Mouse (Mus musculus) kidney, adult 2 months (tissue): ENCODE results near the gene Asrgl1.

Experiments
- CTCF ChIP-seq: fragments of 200-500 bp; conservative IDR thresholded peaks from 2 replicates; pipeline ENCODE4 v1.5.1; 2011; ENCODE audit warnings: low read depth, mild to moderate bottlenecking, control low read depth, low read length, moderate library complexity, mixed read lengths; ENCODE audit not compliant: insufficient read depth, insufficient read length
- POLR2A ChIP-seq: fragments of 200-500 bp; IDR thresholded peaks from one replicate; pipeline ENCODE4 v1.6.1; 2011; ENCODE audit warnings: low read depth, low read length, control low read depth

GRCm38 (mm10) chr19:9135512-9136331 is at the start of gene Asrgl1:
- TF ChIP-seq POLR2A (peak; percentile 18), CTCF (no peak)
